Mouse (Mus musculus) A20 (cell line): ENCODE measurements around the gene Ttll11.
A peak's percentile ranks its signal among the peaks of the same experiment; 100 is the strongest.

Experiments used
- DNase-seq: peaks from one replicate; pipeline ENCODE4 v3.0.0-alpha.2; 2011; ENCODE audit warnings: low read depth, low spot score

Gene Ttll11

GRCm38 (mm10) chr2:35728633-35729032 is 251.1 kb downstream of the Ttll11 start:
- no peak for DNase-seq

DNA sequence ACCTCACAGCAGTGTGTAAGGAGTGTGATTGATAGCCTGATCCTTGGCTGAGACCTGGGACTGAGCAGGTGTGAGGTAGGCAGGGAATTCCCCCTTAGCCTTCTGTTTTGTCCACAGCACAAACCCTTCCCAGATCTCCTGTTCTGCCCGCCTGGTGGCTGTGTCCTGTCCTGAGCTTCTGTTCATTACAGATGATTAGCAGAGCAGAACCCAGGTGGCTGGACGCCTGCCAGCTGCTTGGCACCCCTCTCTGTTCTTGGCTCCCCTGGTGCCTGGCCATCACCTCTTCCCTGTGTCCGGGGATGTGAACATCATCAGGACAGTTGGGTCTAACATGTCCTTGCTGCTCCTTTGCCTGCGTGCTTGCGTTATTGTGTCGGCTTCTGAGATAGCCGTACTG is 256.0 kb downstream of the Ttll11 start:
- DNase-seq = peak; percentile 37

- no peak for DNase-seq
These were observed 256.4 kb downstream of the Ttll11 start for GRCm38 (mm10) chr2:35723267-35723666.

DNA sequence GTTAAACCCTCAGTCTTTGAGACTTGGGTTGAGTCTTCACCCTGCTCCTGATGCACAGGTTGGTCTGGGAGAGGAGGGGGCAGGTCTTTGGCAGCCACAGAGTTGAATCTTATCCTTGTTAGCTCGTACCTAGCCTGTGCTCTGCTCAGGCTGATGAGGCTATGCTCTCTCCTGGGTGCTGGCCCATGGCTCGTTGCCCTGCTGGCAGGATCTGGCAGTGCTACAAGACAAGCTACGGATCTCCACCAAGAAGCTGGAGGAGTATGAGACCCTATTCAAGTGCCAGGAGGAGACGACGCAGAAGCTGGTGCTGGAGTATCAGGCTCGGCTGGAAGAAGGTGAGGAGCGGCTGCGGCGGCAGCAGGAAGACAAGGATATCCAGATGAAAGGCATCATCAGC is 256.9 kb downstream of the Ttll11 start:
- no peak for DNase-seq

GRCm38 (mm10) chr2:35720956-35721355 is 258.8 kb downstream of the Ttll11 start:
- no peak for DNase-seq

GRCm38 (mm10) chr2:35720550-35720949 is 259.2 kb downstream of the Ttll11 start:
- no peak for DNase-seq

GRCm38 (mm10) chr2:35720104-35720503 is 259.6 kb downstream of the Ttll11 start:
- DNase-seq = no peak

GRCm38 (mm10) chr2:35719230-35720005 is 260.3 kb downstream of the Ttll11 start:
- no peak for DNase-seq

DNA sequence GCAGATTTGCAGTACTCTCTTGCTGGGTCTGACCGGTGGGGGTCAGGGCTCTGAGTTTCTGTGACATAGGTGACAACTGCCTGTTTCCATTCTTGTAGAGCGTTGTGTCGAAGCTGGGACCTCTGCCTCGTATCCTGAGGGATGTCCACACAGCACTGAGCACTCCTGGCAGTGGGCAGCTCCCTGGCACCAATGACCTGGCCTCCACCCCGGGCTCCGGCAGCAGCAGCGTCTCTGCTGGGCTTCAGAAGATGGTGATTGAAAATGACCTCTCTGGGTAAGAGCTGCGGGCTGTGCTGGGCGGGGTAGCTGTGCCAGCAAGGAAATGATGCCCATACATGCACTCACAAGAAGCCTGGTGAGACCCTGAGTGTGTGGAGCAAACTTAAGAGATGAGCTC is 261.1 kb downstream of the Ttll11 start:
- DNase-seq = no peak

DNA sequence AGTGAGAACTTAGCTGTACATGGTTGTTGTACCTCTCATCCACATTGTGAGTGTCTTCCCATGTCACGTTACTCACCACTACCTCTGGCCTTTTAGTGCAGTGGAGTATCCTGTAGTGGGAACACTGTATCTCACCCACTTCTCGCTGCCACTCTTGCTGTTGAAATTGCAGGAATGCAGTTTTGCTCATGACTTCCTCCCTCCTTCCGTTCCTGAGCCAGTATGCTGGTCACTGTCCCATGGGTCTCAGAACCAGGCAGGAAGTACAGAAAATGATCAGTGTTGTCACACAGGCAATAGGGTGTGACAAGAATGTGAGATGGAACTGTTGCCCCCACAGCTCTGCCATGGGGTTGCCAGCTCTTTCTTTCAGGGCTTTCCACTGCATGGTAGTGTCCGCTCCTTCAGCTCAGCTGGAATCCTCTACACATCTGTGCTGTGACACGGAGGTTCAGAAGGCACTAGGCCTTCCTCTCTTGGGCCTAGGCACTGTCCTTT is 261.7 kb downstream of the Ttll11 start:
- DNase-seq = no peak

DNA sequence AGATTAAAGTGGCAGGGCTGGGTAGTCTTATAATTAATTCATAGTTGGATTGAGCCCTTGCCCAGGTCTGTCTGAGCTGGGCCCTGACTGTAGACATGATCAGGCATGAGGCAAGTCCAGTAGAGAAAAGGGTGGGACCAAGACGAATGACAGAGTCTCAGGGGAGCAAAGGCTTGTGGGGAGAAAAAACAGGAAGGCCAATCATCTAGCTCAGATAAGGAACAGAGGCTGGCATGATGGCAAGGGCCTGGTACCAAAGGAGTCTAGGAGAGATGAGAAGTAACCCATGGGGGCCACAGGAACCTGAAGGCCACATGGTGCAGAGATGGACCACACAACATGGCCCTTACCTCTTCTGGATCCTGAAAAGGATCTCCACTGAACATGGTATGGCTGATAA is 263.5 kb downstream of the Ttll11 start:
- DNase-seq = no peak

- no peak for DNase-seq
These were observed 264.2 kb downstream of the Ttll11 start for GRCm38 (mm10) chr2:35715485-35715884.

DNA sequence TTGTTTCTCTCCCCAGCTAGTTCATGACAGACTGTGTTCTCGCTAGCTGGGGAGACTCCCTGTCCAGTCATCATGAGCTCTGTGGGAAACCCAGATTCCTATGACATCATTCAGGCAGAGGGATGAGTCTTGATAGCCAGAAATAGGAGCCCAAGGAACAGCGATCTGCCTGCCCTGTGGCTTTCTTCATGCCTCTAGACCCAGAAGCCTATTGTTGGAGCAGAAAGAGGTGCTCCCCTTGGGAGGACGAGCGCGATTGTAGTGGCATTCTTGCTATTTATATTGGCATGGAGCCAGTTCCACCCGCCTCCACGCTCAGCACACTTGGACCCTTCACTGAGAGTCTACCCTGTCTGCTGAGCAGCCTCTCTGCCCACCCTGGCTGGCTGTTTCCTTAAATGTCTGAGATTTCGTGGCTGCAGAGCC is 265.0 kb downstream of the Ttll11 start:
- DNase-seq = no peak

- DNase-seq = no peak
These were observed 266.3 kb downstream of the Ttll11 start for GRCm38 (mm10) chr2:35713460-35713859.

GRCm38 (mm10) chr2:35712611-35713010 is 267.1 kb downstream of the Ttll11 start:
- DNase-seq = no peak

DNA sequence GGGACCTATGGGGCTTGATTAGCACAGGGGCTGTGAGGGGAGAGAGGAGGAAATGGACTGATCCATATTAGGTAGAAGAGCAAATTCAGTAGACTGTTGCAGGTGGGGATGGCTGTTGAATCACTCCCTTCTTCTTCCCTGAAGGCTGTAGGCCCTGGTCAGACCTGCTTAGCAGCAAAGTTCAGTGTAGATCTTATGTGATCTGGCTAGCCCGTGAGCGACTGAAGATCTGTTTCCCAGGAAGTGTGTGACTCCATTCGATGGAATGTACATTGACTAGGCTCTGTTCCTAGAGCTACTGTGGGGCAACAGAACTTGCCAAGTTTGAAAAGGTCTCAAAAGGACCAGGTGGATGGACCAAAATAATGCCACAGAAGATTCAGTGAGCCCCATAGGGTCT is 276.5 kb downstream of the Ttll11 start:
- no peak for DNase-seq

GRCm38 (mm10) chr2:35702608-35703007 is 277.1 kb downstream of the Ttll11 start:
- DNase-seq = no peak

DNA sequence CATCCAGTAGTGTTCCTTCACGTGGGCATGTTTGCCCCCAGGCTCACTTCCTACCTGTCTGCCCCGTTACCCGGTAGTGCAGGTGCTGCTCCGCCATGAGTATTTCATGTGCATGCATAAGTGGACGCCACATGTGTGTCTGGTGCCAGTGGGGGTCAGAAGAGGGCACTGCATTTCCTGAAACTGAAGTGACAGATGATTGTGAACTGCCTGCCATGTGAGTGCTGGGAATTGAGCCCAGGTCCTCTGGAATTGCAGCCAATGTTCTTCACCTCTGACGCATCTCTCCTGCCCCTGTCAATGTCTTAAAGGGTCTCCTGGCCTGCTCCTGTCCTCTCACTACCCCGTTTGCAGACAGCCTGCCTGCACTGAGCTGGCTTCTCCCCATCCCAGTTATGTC is 277.7 kb downstream of the Ttll11 start:
- no peak for DNase-seq
